Mouse (Mus musculus): Measurements from ENCODE around the gene Bcap29.
"Not testable (repeated sequence)": the region's sequence is repeated elsewhere in the genome, so short reads cannot be mapped to it uniquely, and the experiment has no call there.

Gene Bcap29

GRCm38 (mm10) chr12:31580634-31581318, 53.7 kb downstream of the Bcap29 start:
- DNase-seq (ENCODE audit: low read depth, low spot score): no peak

GRCm38 (mm10) chr12:31578691-31579476, 55.6 kb downstream of the Bcap29 start:
- DNase-seq (ENCODE audit: low read depth, low spot score): no peak

GRCm38 (mm10) chr12:31574506-31574905, 60.0 kb downstream of the Bcap29 start:
- no peak for DNase-seq (ENCODE audit: low read depth, low spot score)

- DNase-seq (ENCODE audit: low read depth, low spot score): no peak
Measured at GRCm38 (mm10) chr12:31569784-31570183, 64.7 kb downstream of the Bcap29 start.

- DNase-seq (ENCODE audit: low read depth, low spot score): no peak
Measured at GRCm38 (mm10) chr12:31568661-31569060, 65.8 kb downstream of the Bcap29 start.

- DNase-seq (ENCODE audit: low read depth, low spot score): not testable (repeated sequence)
Measured at GRCm38 (mm10) chr12:31567535-31567934, 66.9 kb downstream of the Bcap29 start.

- DNase-seq (ENCODE audit: low read depth, low spot score): no peak
Measured at GRCm38 (mm10) chr12:31560712-31561111, 73.7 kb downstream of the Bcap29 start.

GRCm38 (mm10) chr12:31560002-31560401, 74.5 kb downstream of the Bcap29 start:
- DNase-seq (ENCODE audit: low read depth, low spot score): no peak

GRCm38 (mm10) chr12:31554371-31554770, 80.1 kb downstream of the Bcap29 start:
- no peak for DNase-seq (ENCODE audit: low read depth, low spot score)

- no peak for DNase-seq (ENCODE audit: low read depth, low spot score)
Measured at GRCm38 (mm10) chr12:31551252-31551651, 83.2 kb downstream of the Bcap29 start.

GRCm38 (mm10) chr12:31546061-31546460, 88.4 kb downstream of the Bcap29 start:
- no peak for DNase-seq (ENCODE audit: low read depth, low spot score)

- DNase-seq (ENCODE audit: low read depth, low spot score): no peak
Measured at GRCm38 (mm10) chr12:31545219-31545618, 89.2 kb downstream of the Bcap29 start.

- no peak for DNase-seq (ENCODE audit: low read depth, low spot score)
Measured at GRCm38 (mm10) chr12:31541541-31541940, 92.9 kb downstream of the Bcap29 start.

Measured in brain, embryonic 18.5 days (tissue).